Mouse (Mus musculus) lung, adult 2 months (tissue): ENCODE results near the gene Acot5.

ENCODE experiments used
- CTCF ChIP-seq: fragments of 200-500 bp; IDR thresholded peaks from 2 replicates; pipeline ENCODE4 v1.5.1; 2011; ENCODE audit warnings: mild to moderate bottlenecking, low read length, control low read depth; ENCODE audit not compliant: insufficient read depth
- POLR2A ChIP-seq: fragments of 200-500 bp; IDR thresholded peaks from 2 replicates; pipeline ENCODE4 v1.6.1; 2011; ENCODE audit warnings: low read depth, mild to moderate bottlenecking, control low read depth, low read length, borderline replicate concordance; ENCODE audit errors: extremely low read depth

DNA sequence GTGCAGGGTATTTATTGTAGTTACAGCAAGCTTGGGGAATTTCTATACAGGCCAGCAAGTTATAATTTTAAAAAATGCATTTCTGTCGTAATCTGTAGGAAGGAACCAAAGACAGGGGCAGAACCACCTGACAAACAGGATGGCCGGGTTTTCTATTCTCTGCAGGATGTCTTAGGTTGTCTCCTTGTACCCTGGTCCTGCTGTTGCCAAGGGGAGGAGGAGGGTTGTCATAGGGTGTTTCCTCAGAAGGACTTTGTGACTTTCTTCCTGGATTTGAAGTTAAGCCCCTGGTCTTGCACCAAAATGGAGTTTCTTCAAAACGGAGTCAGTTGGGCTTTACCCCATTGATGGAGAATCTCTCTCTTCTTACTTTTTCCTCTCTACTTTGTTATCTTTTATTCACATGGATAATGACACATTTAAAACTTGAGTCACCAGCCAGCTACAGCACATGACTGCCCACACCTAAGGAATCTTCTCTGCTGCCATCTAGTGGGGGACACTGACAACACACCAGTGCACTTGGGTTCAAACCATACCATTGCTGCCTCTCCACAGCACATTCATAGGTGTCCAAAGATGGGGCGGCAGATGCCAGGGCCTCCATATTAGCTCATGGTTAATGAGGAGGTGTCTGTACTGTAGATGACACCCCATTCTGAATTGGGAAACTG is 38.3 kb upstream of the Acot5 start:
- TF ChIP-seq CTCF (peak; percentile 91), POLR2A (no peak)
